Mouse (Mus musculus) gastrocnemius, postnatal 25 days (tissue): Measurements from ENCODE around the gene Tysnd1. TPM values are rescaled to one million over a fixed set of nuclear protein-coding genes. Genes with fewer than 3 reads are reported as not detected.

Experiments
- DNase-seq: peaks from one replicate; pipeline ENCODE4 v3.0.0; 2022
- long read RNA-seq, 2 experiments: library from polyadenylated mRNA; stranded (forward); transcript quantifications; one replicate each; pipeline ENCODE4 v2.0.0; 2021
- total RNA-seq, 2 experiments: library from RNA; stranded (reverse); gene quantifications; 1 replicate in 1 of 2; 2 replicates in 1 of 2; pipeline ENCODE4 v1.2.3; 2021

Tysnd1 gene
- total RNA-seq, result 10 to 100 TPM; 10.6 to 12.9 TPM
- long read RNA-seq, experiment 1, transcript Tysnd1-201 (4 exons, 2,286 nt), result major isoform, 25 of 26 reads
- long read RNA-seq, experiment 1, partial matches to known transcripts, result 0 of 26 reads
- long read RNA-seq, experiment 1, other reads (novel, unspliced or antisense), result 0 of 26 reads
- long read RNA-seq, experiment 2, transcript Tysnd1-201 (4 exons, 2,286 nt), result major isoform, 44 of 47 reads
- long read RNA-seq, experiment 2, partial matches to known transcripts, result 1 of 47 reads
- long read RNA-seq, experiment 2, other reads (novel, unspliced or antisense), result 1 of 47 reads

GRCm38 (mm10) chr10:61694870-61695670 lies at the start of gene Tysnd1:
Tysnd1 (plus strand) TSS chr10:61695514.
- DNase-seq, result peak; percentile 94

- DNase-seq, result no peak
Observed at GRCm38 (mm10) chr10:61646557-61646956, 48.8 kb upstream of the Tysnd1 start.

DNA sequence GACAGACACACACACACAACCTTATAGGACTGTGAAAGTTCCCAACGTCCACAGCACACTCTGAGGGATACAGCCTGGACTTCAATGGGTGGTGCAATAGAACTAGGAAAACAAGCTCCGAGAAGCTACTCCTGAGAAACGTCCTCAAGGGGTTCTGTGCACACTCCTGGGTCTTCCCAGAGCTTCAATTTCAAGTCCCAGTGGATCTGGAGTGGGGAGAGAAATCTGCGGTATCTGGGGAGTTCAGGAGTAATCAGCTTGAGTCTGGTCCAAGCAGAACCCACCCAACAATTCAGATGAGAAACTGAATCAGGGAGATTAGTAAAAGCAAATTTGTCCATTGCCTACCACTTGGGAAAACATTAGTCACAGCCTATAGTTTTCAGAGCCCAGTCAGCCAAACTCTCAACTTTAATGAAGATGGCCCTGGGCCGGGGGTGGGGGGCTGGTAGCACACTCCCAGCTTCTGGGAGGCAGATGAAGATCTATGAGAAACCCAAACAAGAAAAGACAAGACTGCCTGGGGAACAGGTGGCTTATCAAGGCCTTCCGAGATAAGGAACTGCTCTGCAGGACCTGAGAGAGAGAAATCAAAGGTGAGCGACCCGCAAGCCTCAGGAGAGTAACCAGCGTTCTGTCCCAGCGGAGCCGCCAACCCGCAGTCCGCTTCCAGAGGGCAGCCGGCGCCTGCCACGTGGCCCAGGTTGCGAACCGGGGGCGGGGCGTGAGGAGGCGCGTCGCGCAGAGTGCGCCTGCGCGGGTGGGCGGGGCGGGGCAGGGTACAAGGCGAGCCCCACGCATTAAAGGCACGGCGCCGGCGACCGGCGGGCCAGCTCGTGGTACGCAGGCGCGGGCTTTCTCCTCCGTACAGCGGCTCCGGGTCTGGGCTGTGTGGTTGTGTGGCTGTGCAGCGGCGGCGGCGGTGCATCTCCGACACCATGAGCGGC lies 47.3 kb upstream of the Tysnd1 start, which contains the start of gene Ppa1:
Gene Ppa1 (plus strand): TSS at position 763 of the 947 bp plus-strand sequence.
- peak; percentile 87 for DNase-seq

- DNase-seq, result no peak
Observed at GRCm38 (mm10) chr10:61648737-61649645, 46.3 kb upstream of the Tysnd1 start.

DNA sequence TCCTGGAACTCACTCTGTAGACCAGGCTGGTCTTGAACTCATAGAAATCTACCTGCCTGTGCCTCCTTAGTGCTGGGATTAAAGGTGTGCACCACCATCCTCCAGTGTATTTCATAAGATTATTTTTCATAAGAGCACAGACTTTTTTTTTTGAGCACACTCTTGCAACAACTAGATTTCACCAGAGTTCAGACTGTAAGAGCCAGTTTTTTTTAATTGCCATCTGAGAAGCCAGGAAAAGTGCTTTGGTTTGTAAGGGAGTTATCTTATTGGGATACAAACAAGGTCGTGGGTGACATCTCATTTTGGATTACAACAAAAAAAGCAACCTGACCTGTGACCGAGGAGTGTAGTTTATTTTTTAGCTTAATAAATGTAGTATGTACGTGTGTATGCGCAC lies 41.2 kb upstream of the Tysnd1 start:
- no peak for DNase-seq

DNA sequence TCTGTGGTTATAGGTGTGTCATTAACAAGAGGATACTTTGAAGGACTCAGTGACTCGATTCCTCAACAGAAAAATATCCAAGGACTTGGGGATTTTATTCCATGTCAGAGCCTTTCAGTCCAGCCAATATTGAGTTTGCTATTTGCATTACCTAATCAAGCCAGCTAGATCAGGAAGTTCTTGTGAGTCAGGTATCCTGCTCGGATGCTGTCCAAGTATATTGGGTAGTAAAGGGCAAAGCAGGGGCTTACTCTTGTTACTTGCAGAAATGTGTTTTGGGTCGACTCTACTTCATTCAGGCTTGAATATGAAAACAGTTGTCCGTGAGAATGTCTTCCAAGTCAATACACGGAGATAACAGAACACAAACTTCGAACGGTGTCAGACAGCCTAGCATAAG lies 40.6 kb upstream of the Tysnd1 start:
- DNase-seq, result no peak

GRCm38 (mm10) chr10:61655188-61655587 lies 40.1 kb upstream of the Tysnd1 start:
- no peak for DNase-seq

DNA sequence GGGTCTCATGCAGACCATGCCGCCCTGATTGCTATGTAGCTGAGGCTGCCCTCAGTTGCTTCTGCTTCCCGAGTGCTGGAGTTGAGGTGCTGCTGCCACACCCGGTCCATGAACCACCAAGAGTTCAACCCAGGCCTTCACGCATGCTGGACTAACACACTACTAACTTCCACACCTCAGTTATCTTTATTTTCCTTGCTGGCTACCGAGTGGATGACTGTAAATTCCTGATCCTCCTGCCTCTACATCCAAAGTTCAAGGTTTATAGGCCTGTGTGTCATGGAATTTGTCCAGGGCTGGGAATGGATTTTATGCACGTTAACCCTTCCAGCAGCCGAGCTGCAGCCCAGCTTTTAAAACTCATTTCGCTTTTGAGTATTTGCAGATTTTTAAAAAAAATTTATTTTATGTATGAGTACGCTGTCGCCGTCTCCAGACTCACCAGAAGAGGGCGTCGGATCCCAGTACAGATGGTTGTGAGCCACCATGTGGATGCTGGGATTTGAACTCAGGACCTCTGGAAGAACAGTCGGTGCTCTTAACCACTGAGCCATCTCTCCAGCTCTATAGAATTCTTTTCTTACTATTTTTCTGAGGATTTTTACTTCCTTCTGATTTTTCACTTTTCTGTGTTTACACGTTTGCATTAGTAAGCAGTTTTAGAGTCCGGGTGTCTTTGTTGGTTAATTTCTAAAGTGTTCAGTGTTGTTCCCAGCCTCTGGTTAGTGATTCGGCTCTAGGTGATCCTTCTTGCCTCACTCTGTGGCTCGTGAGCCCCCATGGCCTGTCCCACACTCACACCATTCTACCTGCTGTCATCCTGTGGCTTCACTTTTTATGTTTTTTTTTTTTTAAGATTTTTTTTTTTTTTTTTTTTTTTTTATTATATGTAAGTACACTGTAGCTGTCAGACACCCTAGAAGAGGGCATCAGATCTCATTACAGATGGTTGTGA lies 38.1 kb upstream of the Tysnd1 start:
- no peak for DNase-seq

- DNase-seq, result no peak
Observed at GRCm38 (mm10) chr10:61657985-61658384, 37.3 kb upstream of the Tysnd1 start.

- DNase-seq, result no peak
Observed at GRCm38 (mm10) chr10:61661887-61662286, 33.4 kb upstream of the Tysnd1 start.

DNA sequence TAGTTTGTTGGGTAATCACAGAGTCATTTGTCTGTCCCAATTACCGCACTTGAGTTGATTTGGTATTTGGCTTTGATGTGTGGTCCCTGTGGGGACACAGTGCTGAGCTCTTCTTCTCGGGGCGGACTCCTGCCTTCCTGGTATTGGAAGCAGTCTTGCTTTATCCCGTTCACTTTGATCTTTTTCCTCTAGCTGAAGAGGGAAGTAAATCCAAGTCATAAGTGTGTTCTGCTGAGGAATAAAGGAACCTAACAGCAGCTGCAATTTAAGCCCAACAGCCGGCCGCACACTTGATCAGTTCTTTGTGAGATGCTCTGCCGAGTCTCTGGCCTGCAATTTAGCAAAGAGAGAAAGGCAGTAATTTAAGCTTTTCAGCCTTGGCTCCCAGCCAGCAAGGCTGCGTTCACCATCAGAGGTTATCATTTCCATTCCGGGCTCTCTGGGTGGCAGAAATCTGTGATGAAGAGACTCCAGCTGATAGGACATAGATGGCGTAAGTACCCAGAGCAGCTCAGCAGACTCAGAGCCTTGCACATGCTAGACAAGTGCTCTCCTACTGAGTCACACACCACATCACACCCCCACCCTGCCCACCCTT lies 32.8 kb upstream of the Tysnd1 start:
- DNase-seq, result no peak

GRCm38 (mm10) chr10:61665111-61665510 lies 30.2 kb upstream of the Tysnd1 start:
- DNase-seq, result no peak

DNA sequence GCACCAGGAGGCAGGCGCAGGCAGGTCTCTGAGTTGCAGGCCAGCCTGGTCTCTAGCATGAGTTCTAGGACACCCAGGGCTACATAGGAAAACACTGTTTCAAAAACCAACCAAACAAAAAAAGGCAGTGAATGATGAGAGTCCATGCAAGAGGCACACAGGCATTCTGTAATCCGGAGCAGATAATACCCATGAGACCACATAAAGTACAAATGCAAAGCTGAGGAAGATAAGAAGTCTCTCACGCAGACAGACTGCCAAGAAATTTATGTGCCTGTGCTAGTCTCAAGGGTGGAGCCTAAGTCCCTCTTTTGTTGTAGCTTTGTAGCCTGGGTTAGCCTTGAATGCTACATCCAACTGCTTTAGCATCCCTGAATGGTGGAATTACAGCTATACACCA lies 29.7 kb upstream of the Tysnd1 start:
- no peak for DNase-seq

- no peak for DNase-seq
Observed at GRCm38 (mm10) chr10:61669289-61669688, 26.0 kb upstream of the Tysnd1 start.

GRCm38 (mm10) chr10:61669896-61670295 lies 25.4 kb upstream of the Tysnd1 start:
- DNase-seq, result no peak

- DNase-seq, result no peak
Observed at GRCm38 (mm10) chr10:61670758-61671157, 24.6 kb upstream of the Tysnd1 start.

DNA sequence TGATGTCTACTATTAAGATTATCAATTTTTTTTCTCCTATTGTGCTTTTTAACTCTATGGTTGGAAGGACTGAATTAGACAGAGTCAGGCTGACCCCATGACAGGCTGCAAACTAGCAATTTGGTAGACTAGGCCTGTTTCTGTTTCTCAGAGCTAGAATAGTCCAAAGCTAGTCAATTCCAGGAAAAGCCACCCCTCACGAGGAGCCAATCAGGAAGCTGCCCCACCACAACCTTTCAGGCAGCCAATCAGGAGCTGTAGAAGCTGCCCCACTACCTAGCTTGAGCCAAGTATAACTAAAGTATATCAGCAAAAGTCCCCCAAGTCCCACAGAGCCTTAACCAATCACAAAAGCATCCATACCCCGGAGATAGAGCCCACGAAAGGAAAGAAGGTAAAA lies 19.4 kb upstream of the Tysnd1 start:
- no peak for DNase-seq

GRCm38 (mm10) chr10:61679545-61679944 lies 15.8 kb upstream of the Tysnd1 start:
- DNase-seq, result no peak
